Mouse (Mus musculus) MEL (cell line): ENCODE measurements around the gene Rnf5. TPM values are rescaled to one million over a fixed set of nuclear protein-coding genes. Genes with fewer than 3 reads are reported as not detected.
A peak's percentile ranks its signal among the peaks of the same experiment; 100 is the strongest.

Experiments
- DNase-seq: peaks from one replicate; pipeline ENCODE4 v3.0.0; 2011; ENCODE audit warnings: low read depth, low spot score
- H3K27ac ChIP-seq: 2 replicates; pipeline ENCODE4 v1.5.1; 2012; ENCODE audit warnings: low read depth, mild to moderate bottlenecking, control low read depth, low read length, moderate library complexity; ENCODE audit not compliant: control insufficient read depth
- H3K27me3 ChIP-seq, 2 experiments: fragments of 150-350 bp in 1 of 2; sonication (generic) in 1 of 2; 2 replicates each; pipeline ENCODE4 v1.6.1; 2012; ENCODE audit warnings: low read length in 2 of 2, mild to moderate bottlenecking in 2 of 2, improper control_type of control experiment in 1 of 2, moderate library complexity in 1 of 2; ENCODE audit not compliant: insufficient read depth in 2 of 2, control insufficient read depth in 1 of 2
- H3K36me3 ChIP-seq, 2 experiments: 2 replicates each; pipeline ENCODE4 v1.6.1; 2012 to 2014; ENCODE audit warnings: low read length in 2 of 2, improper control_type of control experiment in 1 of 2, inconsistent platforms in 1 of 2, mild to moderate bottlenecking in 1 of 2; ENCODE audit not compliant: insufficient read depth in 2 of 2, control insufficient read depth in 1 of 2
- H3K4me1 ChIP-seq, 2 experiments: fragments of 150-350 bp in 1 of 2; sonication (generic) in 1 of 2; 2 replicates each; pipeline ENCODE4 v1.6.1; 2012; ENCODE audit warnings: low read length in 2 of 2, improper control_type of control experiment in 1 of 2, mild to moderate bottlenecking in 1 of 2; ENCODE audit not compliant: insufficient read depth in 2 of 2, control insufficient read depth in 1 of 2
- H3K4me3 ChIP-seq, 2 experiments: fragments of 150-350 bp in 1 of 2; sonication (generic) in 1 of 2; 2 replicates each; pipeline ENCODE4 v1.5.1; 2012; ENCODE audit warnings: low read depth in 2 of 2, low read length in 2 of 2, mild to moderate bottlenecking in 2 of 2, moderate library complexity in 2 of 2, control low read depth in 1 of 2, improper control_type of control experiment in 1 of 2; ENCODE audit not compliant: control insufficient read depth in 1 of 2, insufficient read depth in 1 of 2
- H3K79me2 ChIP-seq: 2 replicates; pipeline ENCODE4 v1.6.1; 2012; ENCODE audit warnings: mild to moderate bottlenecking, low read length, moderate library complexity; ENCODE audit not compliant: control insufficient read depth, poor library complexity, insufficient read depth
- H3K9ac ChIP-seq: 2 replicates; pipeline ENCODE4 v1.6.1; 2012; ENCODE audit warnings: low read depth, mild to moderate bottlenecking, control low read depth, low read length, moderate library complexity; ENCODE audit not compliant: control insufficient read depth, poor library complexity, severe bottlenecking
- H3K9me3 ChIP-seq: fragments of 150-350 bp; sonication (generic); replicated peaks from 2 replicates; pipeline ENCODE4 v1.6.1; 2012; ENCODE audit warnings: mild to moderate bottlenecking, low read length, improper control_type of control experiment, moderate library complexity; ENCODE audit not compliant: insufficient read depth
- EP300 ChIP-seq, 2 experiments: IDR thresholded peaks; 2 replicates each; pipeline ENCODE4 v1.6.1; 2011; ENCODE audit warnings: improper control_type of control experiment in 2 of 2, low read length in 2 of 2, low read depth in 1 of 2, mild to moderate bottlenecking in 1 of 2
- MEF2A ChIP-seq: IDR thresholded peaks from 2 replicates; pipeline ENCODE4 v1.6.1; 2014; ENCODE audit warnings: low read depth, mild to moderate bottlenecking, inconsistent platforms, low read length, improper control_type of control experiment; ENCODE audit not compliant: poor library complexity, insufficient replicate concordance, severe bottlenecking; ENCODE audit errors: extremely low read depth
- MXI1 ChIP-seq: IDR thresholded peaks from 2 replicates; pipeline ENCODE4 v1.6.1; 2011; ENCODE audit warnings: mild to moderate bottlenecking, low read depth, low read length, improper control_type of control experiment
- POLR2A ChIP-seq, 2 experiments: IDR thresholded peaks; 2 replicates each; pipeline ENCODE4 v1.6.1; 2011 to 2012; ENCODE audit warnings: low read length in 2 of 2, mild to moderate bottlenecking in 2 of 2, control low read depth in 1 of 2, improper control_type of control experiment in 1 of 2, low read depth in 1 of 2, moderate library complexity in 1 of 2; ENCODE audit not compliant: control insufficient read depth in 1 of 2, insufficient read depth in 1 of 2, poor library complexity in 1 of 2
- POLR2AphosphoS5 ChIP-seq: IDR thresholded peaks from 2 replicates; pipeline ENCODE4 v1.6.1; 2012; ENCODE audit warnings: low read depth, borderline replicate concordance, mild to moderate bottlenecking, inconsistent platforms, low read length, moderate library complexity, mixed read lengths
- RAD21 ChIP-seq: IDR thresholded peaks from 2 replicates; pipeline ENCODE4 v1.6.1; 2011; ENCODE audit warnings: mild to moderate bottlenecking, low read depth, low read length, improper control_type of control experiment
- RCOR1 ChIP-seq: IDR thresholded peaks from 2 replicates; pipeline ENCODE4 v1.6.1; 2012; ENCODE audit warnings: low read depth, mild to moderate bottlenecking, inconsistent platforms, low read length, improper control_type of control experiment
- SIN3A ChIP-seq: IDR thresholded peaks from 2 replicates; pipeline ENCODE4 v1.6.1; 2012; ENCODE audit warnings: low read length, improper control_type of control experiment, inconsistent platforms
- TAL1 ChIP-seq: IDR thresholded peaks from 2 replicates; pipeline ENCODE4 v1.6.1; 2012; ENCODE audit warnings: mild to moderate bottlenecking, inconsistent platforms, low read length, moderate library complexity, mixed read lengths
- TBP ChIP-seq: IDR thresholded peaks from 2 replicates; pipeline ENCODE4 v1.8.0; 2011; ENCODE audit warnings: low read depth, low read length, improper control_type of control experiment
- USF1 ChIP-seq: IDR thresholded peaks from 2 replicates; pipeline ENCODE4 v1.6.1; 2014; ENCODE audit warnings: low read depth, mild to moderate bottlenecking, inconsistent platforms, low read length, improper control_type of control experiment, moderate library complexity
- USF2 ChIP-seq, 2 experiments: IDR thresholded peaks; 2 replicates each; pipeline ENCODE4 v1.6.1; 2011 to 2012; ENCODE audit warnings: improper control_type of control experiment in 2 of 2, low read length in 2 of 2, borderline replicate concordance in 1 of 2, inconsistent platforms in 1 of 2, low read depth in 1 of 2, mild to moderate bottlenecking in 1 of 2; ENCODE audit not compliant: insufficient read depth in 1 of 2
- polyA plus RNA-seq, 2 experiments: library from polyadenylated mRNA; stranded (reverse) in 1 of 2; unstranded in 1 of 2; fragments of >175 nt in 1 of 2; fragments of >200 nt in 1 of 2; gene quantifications; 2 replicates each; pipeline versions ENCODE4 v1.2.1 to v1.2.4; 2012; ENCODE audit warnings: low replicate concordance in 2 of 2, low read depth in 1 of 2; ENCODE audit not compliant: insufficient read length in 2 of 2, insufficient read depth in 1 of 2, missing spikeins in 1 of 2
- total RNA-seq: library from RNA; depleted of rRNA; stranded (reverse); fragments of 300-350 nt; gene quantifications from 2 replicates; pipeline ENCODE4 v1.2.3, GENCODE M21; 2012

Rnf5 gene
- total and polyA plus RNA-seq, 3 experiments, result 24.8 to 85.1 TPM; not detected in 1

DNA sequence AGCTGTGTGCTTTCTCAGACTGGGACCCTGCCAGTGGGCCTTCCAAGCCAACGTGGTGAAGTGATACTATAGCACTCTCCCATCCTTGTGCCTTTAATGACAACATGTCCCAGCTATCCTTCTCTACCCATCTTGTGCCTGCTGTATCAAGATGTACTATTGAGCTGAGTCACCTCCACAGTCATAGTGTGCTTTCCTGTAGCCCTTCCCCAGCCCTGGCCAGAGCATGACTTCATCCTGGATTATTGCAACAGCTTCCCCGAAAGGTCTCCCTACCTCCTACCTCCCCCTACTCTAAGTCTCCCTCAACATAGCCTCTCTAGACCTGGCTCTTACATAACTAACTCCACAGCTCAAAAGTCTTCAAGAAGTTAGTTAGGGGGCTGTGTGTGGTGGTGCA is 32.2 kb upstream of the Rnf5 start:
- H3K9ac ChIP-seq, result no peak overlapping the region
- no peaks in the 10 kb centered on the region for H3K79me2 ChIP-seq
- TF ChIP-seq USF1 (no peak), TAL1 (peak; percentile 38; the same call in 1 of the 2 replicates)
- peaks cover 5 to 12% of the 10 kb centered on the region in 2 experiments; a peak in 3 of 4 replicates for H3K27me3 ChIP-seq
- peak; percentile 33 for DNase-seq
- H3K4me1 ChIP-seq, result peaks cover 0 to 14% of the 10 kb centered on the region in 2 experiments; a peak in 2 of 4 replicates
- H3K4me3 ChIP-seq, result no peak overlapping the region
- H3K9me3 ChIP-seq, result no peaks in the 10 kb centered on the region
- H3K36me3 ChIP-seq, result peaks cover 0 to 5% of the 10 kb centered on the region in 2 experiments; a peak in 1 of 4 replicates
- no peak overlapping the region for H3K27ac ChIP-seq

DNA sequence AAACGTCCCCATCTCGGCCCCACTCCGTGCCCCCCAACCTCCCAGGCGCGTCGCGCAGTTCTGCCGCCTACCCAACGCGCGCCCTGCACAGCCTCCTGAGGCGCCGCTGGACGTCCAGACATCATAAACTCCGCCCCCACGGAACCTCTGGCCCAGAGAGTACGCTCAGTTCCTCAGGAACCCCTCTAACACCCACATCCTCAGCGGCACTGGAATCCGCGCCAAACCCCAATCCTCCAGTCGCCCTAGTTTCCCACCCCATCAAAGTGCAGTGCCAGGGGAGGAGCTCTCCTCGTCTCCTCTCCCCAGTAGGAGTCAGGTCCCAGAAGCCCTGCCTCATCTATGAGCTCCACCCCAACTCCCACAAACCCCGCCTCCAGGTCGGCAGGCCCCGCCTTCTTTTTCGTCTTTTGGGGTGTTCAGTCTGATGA is 28.8 kb upstream of the Rnf5 start:
- Histone ChIP-seq H3K4me3 (peak overlapping the region; percentile 57 to 58), H3K9ac (peak overlapping the region; percentile 48), H3K79me2 (peaks cover 1% of the 10 kb centered on the region; the same call in 1 of the 2 replicates), H3K27me3 (peaks cover 0 to 3% of the 10 kb centered on the region in 2 experiments; a peak in 2 of 4 replicates), H3K4me1 (peaks cover 0 to 24% of the 10 kb centered on the region in 2 experiments; a peak in 3 of 4 replicates), H3K9me3 (no peaks in the 10 kb centered on the region), H3K27ac (peak overlapping the region; percentile 34; the same call in 1 of the 2 replicates), H3K36me3 (peaks cover 0 to 9% of the 10 kb centered on the region in 2 experiments; a peak in 2 of 4 replicates)
- TF ChIP-seq POLR2AphosphoS5 (no peak), SIN3A (no peak), POLR2A (IDR thresholded peaks at IDR 0.05; ENCODE audit: control insufficient read depth in 1 of 2, insufficient read depth in 1 of 2, low read depth in 1 of 2, low read length in 2 of 2, poor library complexity in 1 of 2) (peak in 1 of 2 experiments; percentile 45; a peak in 2 of 4 replicates)
- peak; percentile 95 for DNase-seq

DNA sequence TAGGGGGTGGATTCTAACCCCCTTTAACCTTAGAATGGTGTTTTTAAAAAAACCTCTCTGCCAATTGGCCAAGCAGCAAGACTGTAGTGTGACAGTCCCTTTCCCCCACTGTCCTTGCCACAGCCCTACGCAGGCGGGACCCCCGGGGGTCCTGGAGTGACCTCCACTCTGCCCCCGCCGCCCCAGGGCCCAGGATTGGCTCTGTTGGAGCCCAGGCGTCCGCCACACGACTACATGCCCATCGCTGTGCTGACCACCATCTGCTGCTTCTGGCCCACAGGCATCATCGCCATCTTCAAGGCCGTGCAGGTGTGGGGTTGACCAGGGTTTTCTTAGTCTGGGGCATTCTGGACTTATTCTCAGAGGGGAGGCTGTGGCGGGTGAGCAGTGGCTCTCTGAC is 28.2 kb upstream of the Rnf5 start:
- no peaks in the 10 kb centered on the region for H3K9me3 ChIP-seq
- H3K79me2 ChIP-seq, result peaks cover 4% of the 10 kb centered on the region; the same call in 1 of the 2 replicates
- H3K9ac ChIP-seq, result peak overlapping the region; percentile 48
- H3K4me1 ChIP-seq, result peaks cover 0 to 24% of the 10 kb centered on the region in 2 experiments; a peak in 3 of 4 replicates
- TF ChIP-seq TBP, result no peak
- TF ChIP-seq RAD21, result no peak
- no peak for TF ChIP-seq MXI1
- TF ChIP-seq USF1, result no peak
- TF ChIP-seq MEF2A, result no peak
- no peak for TF ChIP-seq EP300 (IDR thresholded peaks at IDR 0.05; ENCODE audit: low read depth in 1 of 2, low read length in 2 of 2)
- TF ChIP-seq RCOR1, result 0 out of 2 replicates have a peak, but pooled peaks have one; percentile 11
- TF ChIP-seq USF2 (IDR thresholded peaks at IDR 0.05; ENCODE audit: borderline replicate concordance in 1 of 2, insufficient read depth in 1 of 2, low read depth in 1 of 2, low read length in 2 of 2), result no peak
- TF ChIP-seq, all 39 proteins: peak for 1
- peaks cover 0 to 9% of the 10 kb centered on the region in 2 experiments; a peak in 2 of 4 replicates for H3K36me3 ChIP-seq
- H3K27ac ChIP-seq, result no peak overlapping the region
- DNase-seq, result no peak
- H3K4me3 ChIP-seq, result peak overlapping the region; percentile 42 to 58
- H3K27me3 ChIP-seq, result peaks cover 0 to 3% of the 10 kb centered on the region in 2 experiments; a peak in 2 of 4 replicates
